Mouse (Mus musculus): ENCODE measurements around the gene Gm19345. TPM values are rescaled to one million over a fixed set of nuclear protein-coding genes. Genes with fewer than 3 reads are reported as not detected.

Gene Gm19345
- polyA plus RNA-seq (2016; fragmentation: Nextera tagmentation; extraction: Ambion mirVana) = not detected in 2 replicates

DNA sequence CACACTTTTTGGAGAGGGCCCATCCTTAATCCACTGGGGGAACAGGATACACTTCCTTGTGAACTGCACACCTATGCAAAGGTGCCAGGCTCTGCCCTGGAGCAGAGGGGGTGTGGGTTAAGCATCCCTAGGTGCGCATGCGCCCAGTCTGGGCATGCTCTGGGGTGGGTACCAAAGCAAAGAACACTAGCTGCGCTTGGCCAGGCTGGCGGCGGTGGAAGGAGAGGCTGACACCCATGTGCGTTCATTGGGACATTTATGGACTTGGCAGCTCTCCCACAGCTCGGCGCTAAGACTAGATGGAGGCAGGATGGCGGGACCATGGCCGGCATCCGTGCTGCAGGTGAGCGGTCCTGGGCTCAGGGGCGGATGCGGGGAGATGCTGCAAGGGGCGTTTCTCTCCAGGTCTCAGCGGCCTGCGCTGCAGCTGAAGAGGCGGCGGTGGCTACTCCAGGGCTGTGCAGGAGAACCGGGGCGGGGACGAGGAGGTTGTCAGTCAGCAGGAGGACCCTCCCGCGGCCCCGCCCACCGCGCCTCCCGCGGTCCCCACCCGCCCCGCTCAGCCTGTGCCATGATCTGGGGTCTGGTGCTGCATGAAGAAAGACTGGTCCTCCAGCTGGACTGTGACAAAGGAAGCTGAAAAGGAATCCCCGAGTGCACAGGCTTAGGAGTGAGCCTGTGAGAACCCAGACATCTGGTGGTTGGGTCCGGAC lies at the start of gene Gm19345:
Gene Gm19345 (plus strand): TSS at position 146 of the 713 bp plus-strand sequence.
- Histone ChIP-seq H3K27ac (no peak within 1 kb of the TSS), H3K9me3 (replicated peaks) (no peaks in the 10 kb centered on the region), H3K4me3 (peak within 1 kb of the TSS; percentile 37), H3K4me1 (peaks cover 10% of the 10 kb centered on the region), H3K36me3 (no peaks in the 10 kb centered on the region), H3K27me3 (ENCODE audit: low read depth, poor library complexity, severe bottlenecking) (peaks cover 55% of the 10 kb centered on the region)
- 5% methylated on average over 33 of the region's 33 CpGs for WGBS
- DNase-seq (ENCODE audit: low spot score) = peak; percentile 60

GRCm38 (mm10) chr7:19802995-19803394 lies 48.8 kb upstream of the Gm19345 start:
- Histone ChIP-seq H3K9me3 (replicated peaks) (no peaks in the 10 kb centered on the region), H3K36me3 (no peaks in the 10 kb centered on the region), H3K27me3 (ENCODE audit: low read depth, poor library complexity, severe bottlenecking) (no peaks in the 10 kb centered on the region), H3K4me3 (no peak overlapping the region), H3K4me1 (no peaks in the 10 kb centered on the region), H3K27ac (no peak overlapping the region)
- WGBS = 21% methylated on average over 7 of the region's 7 CpGs
- DNase-seq (ENCODE audit: low spot score) = peak; percentile 82

DNA sequence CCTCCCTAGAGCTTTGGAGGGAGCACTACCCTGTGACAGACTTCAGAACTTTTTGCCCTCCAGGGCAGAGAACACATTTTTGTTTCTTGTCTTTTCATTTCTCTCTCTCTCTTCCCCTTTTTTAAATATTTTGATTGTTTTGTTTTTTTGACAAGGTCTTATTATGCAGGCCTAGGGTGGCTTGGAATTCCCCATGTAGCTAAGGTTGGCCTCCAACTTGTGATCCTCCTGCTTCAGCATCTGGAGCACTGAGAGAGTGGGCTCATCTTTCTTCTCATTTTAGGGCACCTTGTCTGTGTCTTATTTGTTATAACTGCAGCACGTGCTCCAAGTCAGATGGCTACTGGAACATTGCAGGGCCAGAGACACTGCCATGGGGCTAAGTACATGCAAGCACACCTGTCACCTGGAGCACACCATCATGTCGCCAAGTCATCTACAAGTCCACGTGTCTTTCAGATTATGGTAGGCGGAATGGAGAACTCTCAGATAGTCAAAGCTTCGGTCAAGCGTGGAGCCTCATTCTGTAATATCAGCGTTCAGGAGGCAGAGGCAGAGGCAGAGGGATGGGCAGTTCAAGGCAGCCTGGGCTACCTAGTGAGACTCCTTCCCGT lies 45.3 kb upstream of the Gm19345 start:
- peaks cover 16% of the 10 kb centered on the region for H3K4me1 ChIP-seq
- DNase-seq (ENCODE audit: low spot score) = no peak
- H3K36me3 ChIP-seq = no peaks in the 10 kb centered on the region
- no peak overlapping the region for H3K27ac ChIP-seq
- WGBS = 84% methylated on average over 8 of the region's 8 CpGs
- no peaks in the 10 kb centered on the region for H3K9me3 ChIP-seq (replicated peaks)
- no peak overlapping the region for H3K4me3 ChIP-seq
- H3K27me3 ChIP-seq (ENCODE audit: low read depth, poor library complexity, severe bottlenecking) = peaks cover 35% of the 10 kb centered on the region

DNA sequence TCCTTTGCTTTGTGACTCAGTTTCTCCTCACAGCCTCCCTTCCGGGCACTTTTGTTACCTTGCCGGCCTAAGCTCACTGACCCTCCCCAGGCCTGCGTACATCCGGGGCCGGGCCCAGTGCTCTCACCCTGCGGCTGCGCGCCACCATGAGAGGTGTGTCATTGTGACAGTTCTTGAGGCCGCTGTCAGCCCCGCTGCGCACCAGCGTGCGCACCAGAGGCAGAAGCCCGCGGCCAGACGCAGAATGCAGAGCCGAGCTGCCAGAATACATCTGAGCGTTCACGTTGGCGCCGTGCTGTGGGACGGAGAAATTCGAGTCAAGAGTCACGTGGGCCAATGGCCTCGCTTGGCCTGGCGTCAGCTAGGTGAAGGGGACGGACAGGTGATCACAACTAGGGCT lies 42.4 kb upstream of the Gm19345 start:
- H3K4me3 ChIP-seq = peak overlapping the region; percentile 43
- no peaks in the 10 kb centered on the region for H3K36me3 ChIP-seq
- DNase-seq (ENCODE audit: low spot score) = no peak
- no peak overlapping the region for H3K27ac ChIP-seq
- WGBS = 2% methylated on average over 27 of the region's 27 CpGs
- H3K27me3 ChIP-seq (ENCODE audit: low read depth, poor library complexity, severe bottlenecking) = peaks cover 64% of the 10 kb centered on the region
- peaks cover 17% of the 10 kb centered on the region for H3K4me1 ChIP-seq
- no peaks in the 10 kb centered on the region for H3K9me3 ChIP-seq (replicated peaks)

- WGBS = 2% methylated on average over 22 of the region's 22 CpGs
- peaks cover 24% of the 10 kb centered on the region for H3K4me1 ChIP-seq
- peak; percentile 66 for DNase-seq (ENCODE audit: low spot score)
- peaks cover 79% of the 10 kb centered on the region for H3K27me3 ChIP-seq (ENCODE audit: low read depth, poor library complexity, severe bottlenecking)
- H3K36me3 ChIP-seq = no peaks in the 10 kb centered on the region
- peak overlapping the region; percentile 28 for H3K4me3 ChIP-seq
- no peak overlapping the region for H3K27ac ChIP-seq
- no peaks in the 10 kb centered on the region for H3K9me3 ChIP-seq (replicated peaks)
Measured at GRCm38 (mm10) chr7:19811114-19811513, 40.7 kb upstream of the Gm19345 start.

GRCm38 (mm10) chr7:19813161-19813560 lies 38.6 kb upstream of the Gm19345 start:
- peaks cover 98% of the 10 kb centered on the region for H3K27me3 ChIP-seq (ENCODE audit: low read depth, poor library complexity, severe bottlenecking)
- no peaks in the 10 kb centered on the region for H3K9me3 ChIP-seq (replicated peaks)
- peaks cover 43% of the 10 kb centered on the region for H3K4me1 ChIP-seq
- H3K27ac ChIP-seq = no peak overlapping the region
- H3K4me3 ChIP-seq = no peak overlapping the region
- 81% methylated on average over 4 of the region's 4 CpGs for WGBS
- H3K36me3 ChIP-seq = no peaks in the 10 kb centered on the region
- no peak for DNase-seq (ENCODE audit: low spot score)

- no peak for DNase-seq (ENCODE audit: low spot score)
- Histone ChIP-seq H3K9me3 (replicated peaks) (no peaks in the 10 kb centered on the region), H3K27me3 (ENCODE audit: low read depth, poor library complexity, severe bottlenecking) (peaks cover 98% of the 10 kb centered on the region), H3K36me3 (no peaks in the 10 kb centered on the region), H3K4me3 (no peak overlapping the region), H3K4me1 (peaks cover 41% of the 10 kb centered on the region), H3K27ac (no peak overlapping the region)
- 83% methylated on average over 6 of the region's 6 CpGs for WGBS
Measured at GRCm38 (mm10) chr7:19813579-19814122, 38.2 kb upstream of the Gm19345 start.

- WGBS = 32% methylated on average over 17 of the region's 17 CpGs
- H3K27me3 ChIP-seq (ENCODE audit: low read depth, poor library complexity, severe bottlenecking) = peaks cover 91% of the 10 kb centered on the region
- peak overlapping the region; percentile 56 for H3K4me3 ChIP-seq
- no peaks in the 10 kb centered on the region for H3K9me3 ChIP-seq (replicated peaks)
- peaks cover 33% of the 10 kb centered on the region for H3K4me1 ChIP-seq
- H3K27ac ChIP-seq = peak overlapping the region; percentile 71
- H3K36me3 ChIP-seq = no peaks in the 10 kb centered on the region
- DNase-seq (ENCODE audit: low spot score) = no peak
Measured at GRCm38 (mm10) chr7:19815296-19816223, 36.2 kb upstream of the Gm19345 start.

DNA sequence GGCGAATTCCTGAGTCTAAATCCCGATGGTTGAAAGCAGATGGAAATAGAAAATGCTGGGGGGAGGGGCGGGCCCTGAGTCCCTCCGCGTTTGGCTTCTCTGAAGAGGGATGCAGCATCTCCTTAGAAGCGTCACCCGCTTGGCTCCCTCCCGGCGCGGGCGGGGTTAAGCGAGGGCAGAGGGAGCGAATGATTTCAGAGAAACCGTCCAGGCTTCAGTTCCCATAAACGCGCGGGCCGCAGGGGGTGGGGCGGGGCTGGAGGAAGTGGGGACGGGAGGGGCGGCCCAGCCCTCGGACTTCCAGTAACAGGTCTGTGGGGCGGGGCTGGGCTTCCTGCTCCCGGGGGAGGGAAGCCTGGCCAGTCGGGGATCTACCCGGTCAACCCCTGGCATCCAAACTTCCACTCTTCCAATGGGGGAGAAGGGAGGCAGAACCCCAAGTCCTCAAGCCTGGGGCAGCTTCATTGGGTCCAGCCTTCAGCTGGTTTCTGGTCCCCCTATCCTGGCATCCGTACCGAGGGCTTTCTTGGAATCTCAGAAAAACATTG lies 35.5 kb upstream of the Gm19345 start:
- peak; percentile 80 for DNase-seq (ENCODE audit: low spot score)
- Histone ChIP-seq H3K9me3 (replicated peaks) (no peaks in the 10 kb centered on the region), H3K36me3 (no peaks in the 10 kb centered on the region), H3K4me1 (peaks cover 28% of the 10 kb centered on the region), H3K4me3 (peak overlapping the region; percentile 56), H3K27me3 (ENCODE audit: low read depth, poor library complexity, severe bottlenecking) (peaks cover 91% of the 10 kb centered on the region), H3K27ac (peak overlapping the region; percentile 71)
- WGBS = 2% methylated on average over 28 of the region's 28 CpGs

DNA sequence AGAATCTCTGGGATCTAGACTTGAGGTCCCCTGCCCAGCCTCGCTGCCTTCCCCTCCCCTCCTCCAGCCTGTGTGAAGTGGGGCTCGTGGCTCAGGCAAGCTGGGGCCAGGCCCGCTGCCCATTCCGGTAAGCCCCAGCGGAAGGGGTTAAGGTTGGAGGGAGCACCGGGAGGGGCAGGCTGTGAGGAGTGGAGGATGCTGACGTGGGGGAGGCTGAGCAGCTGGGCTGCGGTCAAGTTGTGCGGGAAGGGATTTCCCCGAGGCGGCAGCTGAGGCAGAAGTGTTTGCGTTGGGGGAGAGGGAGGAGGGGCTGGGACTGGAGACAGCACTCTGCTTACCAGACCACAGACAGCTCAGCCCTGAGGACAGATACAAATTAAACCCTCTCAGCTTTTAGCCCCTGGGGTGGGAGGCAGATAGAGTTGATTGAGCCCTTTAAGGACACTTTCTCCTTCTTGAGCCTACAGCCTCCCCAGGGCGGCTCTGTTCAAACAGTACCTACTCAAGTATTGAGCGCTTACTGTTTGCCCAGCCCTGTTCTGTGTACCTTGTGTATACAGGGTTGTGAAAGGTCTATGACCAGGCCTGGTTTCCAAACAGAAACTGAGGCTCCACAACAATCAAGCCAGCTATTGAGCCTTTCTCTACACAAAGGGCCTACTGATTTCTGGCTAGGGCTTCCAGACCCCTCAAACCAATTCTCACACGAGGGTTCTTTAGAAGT lies 34.3 kb upstream of the Gm19345 start:
- Histone ChIP-seq H3K36me3 (no peaks in the 10 kb centered on the region), H3K27ac (peak overlapping the region; percentile 73), H3K4me3 (peak overlapping the region; percentile 56), H3K4me1 (peaks cover 32% of the 10 kb centered on the region), H3K9me3 (replicated peaks) (no peaks in the 10 kb centered on the region), H3K27me3 (ENCODE audit: low read depth, poor library complexity, severe bottlenecking) (peaks cover 91% of the 10 kb centered on the region)
- peak; percentile 63 for DNase-seq (ENCODE audit: low spot score)
- 6% methylated on average over 15 of the region's 15 CpGs for WGBS

GRCm38 (mm10) chr7:19818440-19818839 lies 33.4 kb upstream of the Gm19345 start:
- H3K4me1 ChIP-seq = peaks cover 38% of the 10 kb centered on the region
- peaks cover 91% of the 10 kb centered on the region for H3K27me3 ChIP-seq (ENCODE audit: low read depth, poor library complexity, severe bottlenecking)
- 76% methylated on average over 5 of the region's 5 CpGs for WGBS
- DNase-seq (ENCODE audit: low spot score) = no peak
- no peaks in the 10 kb centered on the region for H3K9me3 ChIP-seq (replicated peaks)
- no peak overlapping the region for H3K4me3 ChIP-seq
- no peaks in the 10 kb centered on the region for H3K36me3 ChIP-seq
- H3K27ac ChIP-seq = no peak overlapping the region

DNA sequence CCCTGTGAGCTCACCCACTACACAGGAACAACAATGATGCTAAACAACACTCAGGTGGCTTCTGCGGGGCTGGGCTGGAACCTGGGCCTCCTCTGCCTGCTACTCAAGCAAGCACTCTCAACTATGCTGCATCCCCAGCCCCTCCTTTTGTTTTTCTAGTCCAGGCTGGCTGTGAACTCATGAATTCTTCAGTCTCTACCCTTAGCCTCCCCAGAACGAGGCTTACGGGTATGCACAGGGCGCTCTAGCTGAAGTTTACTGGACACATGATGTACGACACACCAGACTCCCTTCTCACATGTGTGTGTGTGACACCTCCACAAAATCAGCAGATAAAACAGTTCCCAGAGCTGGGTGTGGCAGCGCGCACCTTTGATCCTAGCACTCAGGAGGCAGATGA lies 32.9 kb upstream of the Gm19345 start:
- WGBS = 84% methylated on average over 7 of the region's 7 CpGs
- Histone ChIP-seq H3K27me3 (ENCODE audit: low read depth, poor library complexity, severe bottlenecking) (peaks cover 91% of the 10 kb centered on the region), H3K9me3 (replicated peaks) (no peaks in the 10 kb centered on the region), H3K4me3 (no peak overlapping the region), H3K4me1 (peaks cover 43% of the 10 kb centered on the region), H3K36me3 (no peaks in the 10 kb centered on the region), H3K27ac (no peak overlapping the region)
- DNase-seq (ENCODE audit: low spot score) = no peak

Data from limb, embryonic 10.5 days (tissue).